Mouse (Mus musculus) induced T-regulatory cell, adult 2 months (primary cell): ENCODE data around the gene Rbbp5.
"Not testable (repeated sequence)": the region's sequence is repeated elsewhere in the genome, so short reads cannot be mapped to it uniquely, and the experiment has no call there.

Experiments
- DNase-seq: peaks from one replicate; pipeline ENCODE4 v3.0.0-alpha.2; 2012; ENCODE audit warnings: low read depth

Gene Rbbp5

GRCm38 (mm10) chr1:132476928-132477691 lies at the start of gene Rbbp5:
Gene Rbbp5, plus strand, starts transcription at chr1:132477365.
- DNase-seq: peak; percentile 96

- no peak for DNase-seq
These were observed 46.3 kb upstream of the Rbbp5 start for GRCm38 (mm10) chr1:132430818-132431217.

GRCm38 (mm10) chr1:132431716-132432115 lies 45.4 kb upstream of the Rbbp5 start:
- no peak for DNase-seq

- no peak for DNase-seq
These were observed 43.8 kb upstream of the Rbbp5 start for GRCm38 (mm10) chr1:132433349-132433748.

GRCm38 (mm10) chr1:132434032-132434431 lies 43.1 kb upstream of the Rbbp5 start:
- DNase-seq: no peak

GRCm38 (mm10) chr1:132436320-132436958 lies 40.7 kb upstream of the Rbbp5 start:
- DNase-seq: no peak

GRCm38 (mm10) chr1:132436960-132437359 lies 40.2 kb upstream of the Rbbp5 start:
- DNase-seq: no peak

GRCm38 (mm10) chr1:132437389-132437788 lies 39.8 kb upstream of the Rbbp5 start:
- no peak for DNase-seq

GRCm38 (mm10) chr1:132440896-132441435 lies 36.2 kb upstream of the Rbbp5 start:
- DNase-seq: no peak

GRCm38 (mm10) chr1:132449742-132450141 lies 27.4 kb upstream of the Rbbp5 start:
- DNase-seq: no peak

GRCm38 (mm10) chr1:132464651-132465050 lies 12.5 kb upstream of the Rbbp5 start:
- DNase-seq: no peak

GRCm38 (mm10) chr1:132468926-132469325 lies 8.2 kb upstream of the Rbbp5 start:
- no peak for DNase-seq

GRCm38 (mm10) chr1:132469519-132469918 lies 7.6 kb upstream of the Rbbp5 start:
- no peak for DNase-seq

GRCm38 (mm10) chr1:132470031-132470430 lies 7.1 kb upstream of the Rbbp5 start:
- DNase-seq: not testable (repeated sequence)

- no peak for DNase-seq
These were observed 6.1 kb upstream of the Rbbp5 start for GRCm38 (mm10) chr1:132471032-132471431.

GRCm38 (mm10) chr1:132471499-132471898 lies 5.7 kb upstream of the Rbbp5 start:
- no peak for DNase-seq

- peak; percentile 17 for DNase-seq
These were observed 4.6 kb upstream of the Rbbp5 start for GRCm38 (mm10) chr1:132472537-132472936.

- no peak for DNase-seq
These were observed 2.7 kb upstream of the Rbbp5 start for GRCm38 (mm10) chr1:132474496-132474895.

- DNase-seq: no peak
These were observed 614 bp upstream of the Rbbp5 start for GRCm38 (mm10) chr1:132476575-132476927.

GRCm38 (mm10) chr1:132479438-132479837 lies 2.3 kb downstream of the Rbbp5 start:
- DNase-seq: no peak

- DNase-seq: no peak
These were observed 4.5 kb downstream of the Rbbp5 start for GRCm38 (mm10) chr1:132481619-132482018.

- no peak for DNase-seq
These were observed 6.1 kb downstream of the Rbbp5 start for GRCm38 (mm10) chr1:132483234-132483633.

- no peak for DNase-seq
These were observed 6.6 kb downstream of the Rbbp5 start for GRCm38 (mm10) chr1:132483759-132484158.
